Mouse (Mus musculus) testis, postnatal 10 days (tissue): ENCODE measurements around the gene Kif18b.

ENCODE experiments used
- DNase-seq: peaks from one replicate; pipeline ENCODE4 v3.0.0; 2021; ENCODE audit warnings: low spot score

The Kif18b gene

DNA sequence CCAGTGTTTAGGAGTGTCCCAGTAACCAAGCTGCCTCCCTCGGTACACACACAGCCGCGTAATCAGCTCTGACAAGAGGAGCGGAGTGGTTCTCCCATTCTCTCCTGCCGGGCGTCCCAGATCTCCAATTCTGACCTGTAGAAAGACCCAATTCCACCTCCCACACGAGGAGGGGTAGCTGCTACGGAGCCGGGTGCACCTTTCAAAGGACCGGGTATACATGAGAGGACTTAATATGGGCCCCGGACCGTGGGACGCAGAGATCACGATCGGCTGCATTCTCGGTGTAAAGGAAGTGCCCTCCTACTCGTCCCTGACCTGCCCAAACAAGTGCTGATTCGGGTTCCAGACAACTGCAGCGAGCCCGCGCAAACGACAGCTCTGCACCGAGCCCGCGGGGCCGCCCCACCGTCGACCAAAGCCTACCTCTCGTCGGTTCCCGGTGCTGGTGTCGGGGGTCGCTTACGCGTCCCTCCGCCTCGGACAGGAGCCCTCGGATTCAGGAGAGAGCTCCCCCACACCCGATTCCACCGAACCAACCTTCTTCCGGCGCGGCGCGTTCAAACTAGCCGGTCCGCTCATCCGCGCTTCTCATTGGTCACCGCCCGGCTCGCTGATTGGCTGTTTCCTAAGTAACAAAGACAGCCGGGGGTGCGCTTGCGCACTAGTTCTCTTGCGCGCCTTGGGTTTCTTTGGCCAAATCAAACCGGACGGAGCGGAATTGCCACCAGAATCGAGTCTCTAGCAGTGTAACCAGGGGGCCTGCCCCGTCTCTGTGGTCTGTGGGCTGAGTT, at the start of gene Kif18b:
Gene Kif18b (minus strand): TSS at position 568 of the 794 bp plus-strand sequence.
- peak; percentile 95 for DNase-seq

DNA sequence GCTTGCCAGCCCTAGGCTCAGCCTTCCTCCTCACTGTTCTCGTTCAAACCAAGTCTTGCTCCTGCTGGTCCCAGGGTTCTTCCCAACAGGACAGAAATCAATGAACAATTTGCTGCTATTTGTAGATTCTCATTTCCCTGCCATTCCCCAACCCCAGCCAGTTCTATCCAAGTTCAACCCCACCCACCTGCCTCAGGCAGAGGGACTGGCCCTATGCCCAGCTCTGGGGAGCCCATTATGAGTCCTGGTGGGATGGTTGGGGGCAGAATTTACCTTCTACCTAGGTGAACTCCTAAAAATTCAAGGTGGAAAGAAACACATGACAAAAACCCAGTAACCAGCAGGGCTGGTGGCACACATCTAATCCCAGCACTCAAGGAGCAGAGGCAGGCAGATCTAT, 47.4 kb upstream of the Kif18b start:
- DNase-seq = no peak

DNA sequence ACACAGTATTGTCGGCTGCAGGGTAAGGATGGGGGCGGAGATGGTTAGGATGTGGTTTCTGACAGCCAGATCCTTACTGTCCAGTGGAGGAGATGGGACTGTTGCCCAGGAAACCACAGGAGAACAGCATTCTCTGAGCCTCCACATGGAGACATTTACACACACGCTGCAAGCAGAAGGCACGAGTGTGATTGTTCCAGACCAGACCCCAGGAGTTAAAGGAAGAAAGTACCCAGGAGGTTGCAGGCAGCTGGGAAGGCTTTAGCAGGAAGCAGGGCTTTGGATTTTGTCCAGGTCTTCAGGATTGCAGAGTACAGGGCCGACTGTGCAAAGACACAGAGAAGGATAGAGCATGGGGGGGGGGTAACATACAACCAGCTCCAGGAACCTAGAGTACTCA, 46.7 kb upstream of the Kif18b start:
- DNase-seq = no peak

DNA sequence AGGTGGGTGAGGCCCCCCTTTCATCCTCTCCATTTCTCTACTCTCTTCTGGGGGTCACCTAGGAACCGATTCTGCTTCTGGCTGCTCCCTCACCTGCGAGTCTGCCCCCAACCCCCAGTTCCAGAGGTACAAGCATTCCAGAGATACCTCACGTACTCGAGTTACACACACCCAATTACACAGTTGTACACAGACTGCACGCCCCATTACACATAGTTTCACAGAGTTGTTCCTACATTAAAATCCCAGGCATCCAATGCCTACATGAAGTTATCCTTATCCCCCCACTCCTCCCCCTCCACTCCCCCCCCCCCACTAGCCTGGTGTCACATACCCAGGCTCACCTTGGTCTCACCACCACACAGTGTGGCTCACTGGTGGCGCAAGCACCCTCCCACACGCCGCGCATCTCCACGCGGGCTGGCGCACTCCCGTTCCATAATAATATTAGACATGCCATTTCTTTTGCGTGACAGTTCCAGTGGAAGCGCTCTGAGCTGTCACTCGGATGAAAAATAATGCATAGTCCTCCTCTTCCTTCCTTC, 39.7 kb upstream of the Kif18b start:
- DNase-seq = no peak

DNA sequence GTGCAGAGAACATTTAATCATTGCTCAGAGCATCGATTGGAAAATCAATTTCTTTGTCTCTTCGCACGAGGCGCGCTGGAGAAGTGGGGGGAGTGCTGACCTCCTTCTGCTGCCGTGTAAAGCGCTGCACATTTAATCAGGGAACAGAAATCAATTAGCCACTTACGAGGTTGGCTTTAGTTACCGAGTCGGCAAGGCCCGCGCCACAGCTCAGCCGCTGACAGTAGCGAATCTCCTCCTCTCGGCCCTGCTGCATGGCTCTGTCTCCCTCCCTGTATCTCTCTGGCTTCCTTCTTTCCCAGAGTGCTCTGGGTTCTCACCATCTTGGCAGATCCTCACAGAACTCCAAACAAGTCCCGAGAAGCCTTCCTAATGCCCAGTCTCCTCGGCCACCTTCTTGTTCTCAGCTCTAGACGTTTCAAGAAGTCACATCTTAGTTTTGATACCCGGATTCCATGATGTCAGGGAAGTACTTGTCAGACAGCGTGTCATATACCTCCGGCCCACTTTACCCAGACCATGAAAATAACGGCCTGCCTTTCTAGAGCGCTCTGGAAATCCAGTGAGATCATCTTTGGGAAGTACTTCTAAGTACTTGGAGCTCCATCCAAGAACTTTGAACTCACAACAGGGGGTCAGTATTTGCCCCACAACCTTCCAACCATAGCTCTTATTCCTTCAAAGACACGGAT, 39.1 kb upstream of the Kif18b start:
- DNase-seq = no peak

DNA sequence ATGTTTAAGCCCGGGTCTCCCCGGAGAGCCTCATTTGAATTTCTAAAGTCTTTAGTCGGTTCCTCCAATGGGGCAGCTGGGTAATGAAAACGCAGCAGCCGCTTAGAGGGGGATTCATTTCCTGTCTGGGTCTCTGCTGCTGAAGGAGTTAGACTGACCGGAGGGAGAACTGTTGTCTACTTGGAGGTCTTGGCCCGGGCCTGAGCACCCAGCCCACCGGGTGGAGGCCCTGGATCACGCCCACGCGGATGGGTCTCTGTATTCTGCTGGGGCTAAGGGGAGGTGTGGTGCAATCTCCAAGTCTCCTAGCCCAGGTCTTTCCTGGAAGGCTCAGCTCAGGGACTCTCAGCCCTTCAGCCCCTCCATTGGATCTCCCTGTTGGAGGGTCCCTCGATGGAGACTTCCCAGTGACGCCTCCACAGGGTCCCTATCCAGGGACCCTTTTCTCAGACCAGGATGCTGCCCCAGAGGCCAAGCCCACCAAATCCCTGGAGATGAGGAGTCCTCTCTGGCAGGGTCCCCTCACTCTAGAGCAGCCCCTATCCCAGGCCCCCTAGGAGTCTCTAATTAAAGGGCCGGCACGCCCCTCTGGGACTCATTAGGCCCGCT, 38.4 kb upstream of the Kif18b start:
- no peak for DNase-seq

DNA sequence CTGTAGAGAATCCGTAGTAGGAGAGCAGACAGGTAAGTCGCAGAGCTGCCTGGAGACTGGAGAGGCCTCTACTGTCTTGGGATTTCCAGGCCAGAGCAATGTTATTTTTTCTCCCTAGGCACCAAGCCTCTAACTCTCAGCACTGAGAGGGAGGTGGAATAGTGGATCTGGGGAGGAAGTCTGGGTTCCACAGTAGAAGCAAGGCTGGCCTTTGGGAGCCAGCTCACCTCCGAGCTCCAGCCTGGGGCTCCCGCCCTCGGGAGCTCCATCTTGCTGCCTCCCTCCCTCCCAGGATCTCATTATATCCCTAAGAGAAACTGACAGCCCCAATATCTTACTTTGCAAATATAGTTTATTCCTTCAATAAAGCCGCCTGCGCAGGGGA, 37.9 kb upstream of the Kif18b start:
- DNase-seq = no peak

DNA sequence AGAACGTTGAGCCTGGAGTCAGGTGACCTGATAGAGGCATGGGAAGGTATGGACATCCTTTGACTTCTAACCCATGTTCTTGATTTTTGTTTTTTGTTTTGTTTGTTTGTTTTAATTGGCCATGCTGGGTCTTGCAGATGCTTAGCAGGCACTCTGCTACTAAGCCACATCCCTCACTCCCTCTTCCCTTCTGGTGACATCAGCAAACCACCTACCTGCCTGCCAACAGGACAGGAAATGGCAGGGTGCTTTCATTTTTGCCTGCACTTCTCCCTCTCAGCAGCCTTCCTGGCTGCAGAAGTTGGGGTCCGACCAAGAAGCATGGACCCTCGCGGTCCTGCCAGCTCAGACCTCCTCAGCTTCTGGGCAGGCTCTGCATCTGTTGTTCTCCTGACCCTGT, 36.2 kb upstream of the Kif18b start:
- no peak for DNase-seq

DNA sequence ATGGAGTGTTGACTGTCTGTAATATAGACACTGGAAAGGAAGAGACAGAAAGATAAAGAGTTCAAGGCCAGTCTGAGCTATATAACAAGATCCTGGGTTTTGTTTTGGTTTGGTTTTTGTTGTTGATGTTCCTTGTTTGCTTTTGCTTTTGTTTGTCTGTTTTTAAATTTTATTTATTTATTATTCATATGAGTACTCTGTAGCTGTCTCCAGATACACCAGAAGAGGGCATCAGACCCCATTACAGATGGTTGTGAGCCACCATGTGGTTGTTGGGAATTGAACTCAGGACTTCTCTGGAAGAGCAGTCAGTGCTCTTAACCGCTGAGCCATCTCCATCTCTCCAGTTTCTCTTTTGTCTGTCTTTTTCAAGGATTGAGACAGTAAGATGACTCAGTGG, 33.9 kb upstream of the Kif18b start:
- DNase-seq = no peak

DNA sequence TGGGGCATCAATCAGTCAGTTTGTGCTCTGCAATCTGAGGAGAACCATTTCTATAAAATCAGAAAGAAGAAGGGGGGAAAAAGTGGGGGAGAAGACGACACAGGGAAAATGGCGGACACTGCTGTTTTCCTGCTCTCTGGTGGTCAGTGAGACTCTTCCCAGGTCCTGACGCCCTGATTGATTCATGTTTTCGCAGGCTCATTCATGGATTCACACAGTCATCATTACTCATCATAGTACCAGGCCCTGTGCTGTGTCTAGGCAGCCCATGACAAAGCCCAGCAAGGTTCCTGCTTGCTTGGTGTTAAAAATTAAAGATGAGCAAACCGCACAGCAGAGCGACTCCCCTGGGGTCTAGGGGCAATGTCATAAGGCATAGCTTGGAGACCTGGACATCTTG, 33.5 kb upstream of the Kif18b start:
- DNase-seq = no peak

DNA sequence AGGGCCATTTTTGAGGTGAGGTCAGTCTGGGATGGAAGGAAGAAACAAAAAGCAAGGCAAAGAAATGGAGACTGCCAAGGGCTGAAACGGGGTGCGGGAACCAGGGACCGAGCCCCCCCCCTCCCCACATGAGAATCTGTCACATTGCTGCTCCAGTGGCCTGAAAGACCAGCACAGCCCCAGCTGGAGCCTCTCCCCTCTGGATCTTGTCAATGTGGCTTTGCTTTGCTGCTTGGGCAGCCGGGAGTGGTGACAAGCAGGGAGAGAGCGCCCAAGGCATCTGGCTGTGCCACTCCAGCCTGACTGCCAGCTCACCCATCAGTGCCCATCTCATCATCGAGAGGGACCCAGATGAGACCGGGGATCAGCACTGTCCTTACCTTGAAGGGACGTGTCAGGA, 32.8 kb upstream of the Kif18b start:
- DNase-seq = no peak

DNA sequence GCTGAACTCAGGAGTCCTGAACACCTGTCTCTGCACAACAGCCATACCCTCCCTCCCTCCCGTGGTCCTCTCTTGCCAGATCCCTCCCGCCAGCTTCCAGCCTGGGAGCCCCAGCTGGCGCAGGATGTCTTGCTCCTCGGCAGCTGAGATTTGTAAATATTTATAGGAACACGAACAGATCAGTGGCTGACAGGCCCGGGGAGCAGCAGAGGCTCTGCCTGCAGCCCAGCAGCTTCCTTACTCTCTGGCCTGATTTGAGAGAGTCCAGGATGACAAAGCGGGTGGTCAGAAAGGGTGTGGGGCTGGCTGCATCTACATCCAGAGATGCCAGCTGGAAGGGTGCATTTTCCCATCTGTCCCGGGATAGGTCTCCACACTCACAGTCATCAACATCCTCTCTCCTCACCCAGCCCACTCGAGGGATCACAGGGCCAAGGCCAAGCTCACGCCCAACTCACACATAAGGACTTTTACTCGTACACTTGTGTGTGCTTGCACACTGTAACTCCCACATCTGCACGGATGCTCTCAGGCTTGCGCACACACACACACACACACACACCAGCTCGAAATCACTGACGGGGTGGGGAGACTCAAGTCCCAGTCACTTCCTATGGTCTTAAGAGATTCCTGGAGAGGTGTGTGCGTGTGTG, 32.2 kb upstream of the Kif18b start:
- peak; percentile 49 for DNase-seq

DNA sequence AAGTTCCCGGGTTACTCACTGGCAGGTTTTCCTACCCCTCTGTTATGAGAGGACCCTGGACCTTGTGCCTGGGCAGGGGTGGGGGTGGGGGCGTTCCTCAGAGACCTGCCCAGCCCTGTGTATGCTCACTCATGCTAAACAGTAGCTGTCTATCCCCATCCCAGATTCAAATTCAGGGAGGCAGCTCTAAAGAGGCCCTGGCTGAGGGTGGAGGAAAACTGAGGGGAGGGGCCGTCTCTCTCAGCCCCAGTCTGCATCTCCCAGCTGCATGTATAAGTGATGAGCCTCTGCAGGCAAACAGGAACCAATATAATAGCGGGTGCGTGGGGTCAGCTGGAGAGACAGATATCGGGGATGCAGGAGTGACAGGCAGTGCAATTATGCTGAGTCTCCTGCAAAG, 28.0 kb upstream of the Kif18b start:
- DNase-seq = no peak

DNA sequence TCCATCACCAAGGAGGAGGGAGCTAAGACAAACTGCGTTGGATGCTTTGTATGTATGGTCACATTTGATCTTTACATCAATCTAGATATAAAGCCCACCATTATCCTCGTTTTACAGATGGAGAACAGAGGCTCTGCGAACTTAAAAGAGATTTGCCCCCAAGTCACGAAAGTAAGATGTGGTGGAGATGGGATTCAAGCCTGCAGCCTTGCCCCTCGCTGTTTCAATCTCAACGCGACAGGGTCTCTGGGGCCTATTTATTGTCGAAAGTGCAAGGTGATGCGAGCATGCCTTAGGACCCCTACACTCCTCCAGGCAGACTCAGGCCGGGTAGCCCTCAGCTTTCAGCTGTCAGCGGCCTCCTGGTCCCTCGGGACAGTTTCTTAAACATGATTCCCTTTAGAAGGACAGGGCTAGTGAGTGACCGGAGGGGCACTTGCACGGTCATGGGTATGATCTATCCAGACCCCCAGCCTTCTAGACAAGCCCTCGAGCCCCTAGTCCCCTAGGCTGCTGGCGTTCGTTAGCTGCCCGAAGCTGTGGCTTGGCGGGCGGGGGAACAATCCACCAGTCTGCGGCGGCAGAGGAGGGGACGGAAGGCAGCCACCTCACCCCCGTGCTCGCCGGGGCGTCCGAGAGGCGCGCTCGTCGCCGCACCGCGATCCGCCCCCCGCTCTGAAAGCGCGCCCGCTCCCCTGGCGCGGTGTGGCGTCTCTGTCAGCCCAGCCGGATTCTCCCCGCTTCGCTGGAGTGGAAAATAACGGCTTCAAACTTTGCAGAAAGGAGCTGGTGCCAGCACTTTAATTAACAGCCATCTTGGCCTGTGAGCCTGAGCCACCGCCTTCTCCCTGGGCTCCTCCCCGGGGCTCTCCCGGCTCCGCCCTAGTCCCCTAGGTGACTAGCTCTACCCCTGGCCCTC, 23.4 kb upstream of the Kif18b start:
- DNase-seq = no peak

DNA sequence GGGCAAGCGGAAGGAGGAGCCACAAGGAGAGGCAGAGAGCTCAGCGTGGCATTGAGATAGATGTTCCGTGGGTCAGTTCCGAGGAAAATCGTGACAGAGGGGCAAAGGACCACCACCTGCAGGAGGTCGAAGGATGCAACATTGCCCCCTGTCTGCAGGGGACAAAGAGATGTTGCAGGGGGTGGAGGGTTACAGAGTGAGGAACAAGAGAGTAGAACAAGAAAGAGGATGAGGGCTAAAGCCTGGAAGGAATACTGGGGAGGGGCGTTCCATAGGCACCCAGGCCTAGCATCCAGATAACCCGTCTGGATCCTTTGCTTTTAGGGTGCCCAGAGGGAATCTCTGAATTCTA, 22.0 kb upstream of the Kif18b start:
- DNase-seq = no peak

DNA sequence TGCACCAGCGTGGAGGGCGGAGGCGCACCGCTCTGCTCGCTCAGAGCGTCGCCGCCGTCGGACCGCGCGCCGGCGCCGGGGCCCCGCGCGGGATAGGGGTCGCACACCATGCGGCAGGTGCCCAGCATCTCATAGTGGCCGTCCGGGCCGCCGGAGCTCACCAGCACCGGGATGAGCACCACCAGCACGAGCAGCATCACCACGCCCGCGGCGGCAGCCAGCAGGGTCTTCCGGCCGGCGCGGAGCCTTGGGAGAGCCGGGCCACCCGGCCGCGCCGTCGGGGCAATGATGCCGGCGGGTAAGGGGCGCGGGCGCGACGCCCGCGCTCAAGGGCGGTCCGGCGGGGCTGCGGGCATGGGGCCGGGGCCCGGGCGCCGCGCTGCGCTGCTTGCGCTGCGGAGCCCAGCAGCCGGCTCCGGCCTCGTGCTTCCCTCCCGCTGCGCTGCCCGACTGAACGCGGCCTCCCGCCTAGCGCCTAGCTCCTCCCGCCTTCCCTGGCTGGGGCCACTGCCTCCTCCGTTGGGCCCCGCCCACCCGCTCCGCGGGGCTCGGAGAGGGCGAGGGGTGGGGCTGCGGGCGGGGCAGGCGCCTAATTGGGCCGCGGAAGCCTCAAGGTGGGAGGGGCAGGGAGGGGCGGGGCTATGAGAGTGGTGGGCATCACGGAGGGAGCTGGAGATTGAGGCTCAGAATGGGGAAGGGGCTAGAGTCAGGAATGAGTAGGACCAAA, 21.5 kb upstream of the Kif18b start, which contains the start of gene C1ql1:
Gene C1ql1 (minus strand): TSS at position 424 of the 727 bp plus-strand sequence.
- peak; percentile 88 for DNase-seq

DNA sequence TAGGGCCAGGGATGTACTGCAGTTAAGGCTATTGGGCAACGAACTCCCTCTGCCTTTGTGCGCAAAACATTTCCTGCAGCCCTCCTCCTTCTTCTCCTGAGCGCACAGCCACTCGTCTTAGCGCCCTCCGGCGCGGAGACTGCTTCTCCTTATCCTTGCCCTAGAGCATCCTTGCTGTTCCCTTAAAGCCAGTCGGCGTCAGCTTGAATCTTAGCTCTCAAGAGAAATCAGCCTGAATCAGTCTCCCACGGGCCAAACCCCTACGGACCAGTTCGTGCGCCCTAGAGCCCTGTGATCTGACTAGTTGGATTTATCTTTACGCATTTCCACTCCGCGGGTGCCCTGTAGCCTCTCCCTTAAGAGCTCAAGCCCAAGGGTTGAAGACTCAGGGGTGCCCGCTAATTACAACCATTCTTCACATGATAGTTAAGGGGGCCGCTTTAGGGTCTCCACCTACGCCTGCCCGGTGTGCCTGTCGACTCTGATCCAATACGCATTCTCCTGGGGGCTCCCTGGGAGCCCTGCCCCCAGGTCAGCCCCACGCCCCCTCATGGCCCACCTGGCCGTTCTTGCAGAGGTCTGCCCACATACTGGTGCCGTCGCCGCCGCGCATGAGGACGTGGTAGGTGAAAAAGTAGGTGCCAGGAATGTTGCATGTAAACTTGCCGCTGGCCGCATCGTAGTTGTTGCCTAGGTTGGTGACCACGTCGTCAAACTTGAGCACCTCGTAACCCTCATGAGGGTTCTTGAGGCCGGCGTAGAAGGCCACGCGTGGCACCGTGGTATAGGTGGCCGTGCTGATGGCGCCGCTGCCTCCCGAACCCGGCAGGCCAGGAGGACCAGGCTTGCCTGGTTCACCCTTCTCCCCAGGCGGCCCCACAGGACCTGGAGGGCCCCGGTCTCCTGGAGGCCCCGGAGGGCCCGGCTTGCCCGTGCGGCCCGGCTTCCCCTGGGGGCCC, 20.7 kb upstream of the Kif18b start:
- no peak for DNase-seq

DNA sequence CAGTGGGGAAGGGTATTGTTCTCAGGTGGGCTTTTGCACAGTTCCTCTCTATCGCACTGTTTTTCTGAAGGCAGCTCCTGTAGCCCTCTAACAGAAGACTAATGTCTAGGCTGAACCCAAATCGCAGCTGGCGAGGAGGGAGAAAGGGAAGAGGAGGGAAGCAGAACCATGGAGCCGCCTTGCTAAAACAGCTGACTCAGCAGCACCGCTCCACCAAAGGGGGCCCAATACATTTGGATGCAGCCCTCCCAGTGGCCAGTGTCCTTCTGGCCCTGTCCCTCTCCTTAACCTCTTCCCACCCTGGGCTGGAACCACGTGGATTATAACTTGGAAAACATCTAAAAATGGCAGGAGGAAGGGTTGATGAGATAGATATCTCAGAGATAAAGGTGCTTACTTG, 16.3 kb upstream of the Kif18b start:
- no peak for DNase-seq

DNA sequence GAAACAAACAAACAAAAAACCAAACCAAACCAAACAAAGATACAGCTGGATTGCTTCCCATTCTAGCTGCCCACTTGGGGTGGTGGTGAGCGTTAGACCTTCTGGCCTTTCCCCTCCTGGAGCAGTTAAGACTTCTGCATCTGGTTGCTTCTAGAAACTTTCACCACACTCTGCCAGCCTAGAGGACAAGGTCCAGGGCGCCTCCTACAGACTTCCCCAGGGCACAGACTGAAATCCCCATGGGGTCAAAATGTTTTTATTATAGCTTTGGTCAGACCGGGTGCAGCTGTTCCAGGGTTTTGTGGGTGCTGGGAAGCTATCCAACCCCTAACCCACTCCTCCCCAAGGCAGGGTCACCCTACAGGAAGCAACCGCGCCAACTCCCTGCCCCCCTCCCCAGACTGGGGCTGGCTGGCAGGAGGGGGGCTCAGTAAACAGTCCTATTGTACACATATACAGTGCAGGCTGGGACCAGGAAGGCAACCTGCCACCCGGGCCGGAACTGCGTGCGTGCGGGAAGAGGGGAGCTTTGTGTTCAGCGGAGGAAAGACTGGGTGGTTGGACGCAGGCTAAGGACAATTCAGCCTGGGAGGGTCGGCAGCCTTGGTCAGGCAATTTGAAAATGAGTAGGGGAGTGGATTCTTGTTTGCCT, 14.2 kb upstream of the Kif18b start:
- no peak for DNase-seq
